Mouse (Mus musculus) ES-E14 (cell line): ENCODE measurements around the gene Esrra. TPM values are rescaled to one million over a fixed set of nuclear protein-coding genes. Genes with fewer than 3 reads are reported as not detected.
"Not testable (repeated sequence)": the region's sequence is repeated elsewhere in the genome, so short reads cannot be mapped to it uniquely, and the experiment has no call there.

ENCODE experiments used
- DNase-seq: peaks from one replicate; pipeline ENCODE4 v3.0.0-alpha.2; 2013; ENCODE audit warnings: low read depth, low spot score
- H3K27ac ChIP-seq: 2 replicates; pipeline ENCODE4 v1.5.1; 2012; ENCODE audit warnings: low read depth, mild to moderate bottlenecking, low read length, moderate library complexity, mixed read lengths; ENCODE audit not compliant: poor library complexity, insufficient read depth, severe bottlenecking
- H3K36me3 ChIP-seq: 2 replicates; pipeline ENCODE4 v1.6.1; 2012; ENCODE audit warnings: mild to moderate bottlenecking, low read length, moderate library complexity, mixed read lengths; ENCODE audit not compliant: control insufficient read depth, poor library complexity, insufficient read depth, severe bottlenecking
- H3K4me1 ChIP-seq, 2 experiments: fragments of 150-350 bp in 1 of 2; sonication (generic) in 1 of 2; 2 replicates each; pipeline ENCODE4 v1.6.1; 2012; ENCODE audit warnings: low read length in 2 of 2, mild to moderate bottlenecking in 1 of 2, mixed read lengths in 1 of 2; ENCODE audit not compliant: control insufficient read depth in 2 of 2, insufficient read depth in 2 of 2, poor library complexity in 1 of 2
- H3K4me3 ChIP-seq, 2 experiments: fragments of 150-350 bp in 1 of 2; sonication (generic) in 1 of 2; 2 replicates each; pipeline ENCODE4 v1.5.1; 2012; ENCODE audit warnings: low read length in 2 of 2, low read depth in 1 of 2, mild to moderate bottlenecking in 1 of 2, mixed read lengths in 1 of 2; ENCODE audit not compliant: insufficient read depth in 1 of 2, poor library complexity in 1 of 2, severe bottlenecking in 1 of 2
- H3K9ac ChIP-seq: 2 replicates; pipeline ENCODE4 v1.6.1; 2012; ENCODE audit warnings: low read depth, mild to moderate bottlenecking, low read length, mixed read lengths; ENCODE audit not compliant: poor library complexity, insufficient read depth, severe bottlenecking
- H3K9me3 ChIP-seq: fragments of 150-350 bp; sonication (generic); 2 replicates; pipeline ENCODE4 v1.6.1; 2012; ENCODE audit warnings: low read depth, mild to moderate bottlenecking, low read length; ENCODE audit not compliant: control insufficient read depth, insufficient read depth
- CHD2 ChIP-seq: IDR thresholded peaks from 2 replicates; pipeline ENCODE4 v1.6.1; 2014; ENCODE audit warnings: mild to moderate bottlenecking, low read depth, low read length, inconsistent platforms
- HCFC1 ChIP-seq: IDR thresholded peaks from 2 replicates; pipeline ENCODE4 v1.6.1; 2012; ENCODE audit warnings: low read length, inconsistent platforms, borderline replicate concordance; ENCODE audit not compliant: insufficient read depth
- MAFK ChIP-seq: IDR thresholded peaks from 2 replicates; pipeline ENCODE4 v1.6.1; 2014; ENCODE audit warnings: mild to moderate bottlenecking, low read depth, low read length, inconsistent platforms; ENCODE audit not compliant: insufficient read depth
- ZC3H11A ChIP-seq: IDR thresholded peaks from 2 replicates; pipeline ENCODE4 v1.6.1; 2012; ENCODE audit warnings: low read depth, mild to moderate bottlenecking, inconsistent platforms, low read length, borderline replicate concordance
- ZNF384 ChIP-seq: IDR thresholded peaks from 2 replicates; pipeline ENCODE4 v1.6.1; 2012; ENCODE audit warnings: low read depth, low read length, inconsistent platforms
- in situ Hi-C, 2 experiments: fragments of 600-800 bp; cut with MboI; formaldehyde crosslinking; loops; one replicate each; pipeline ENCODE4 v1.15.1; 2025; ENCODE audit warnings: low sequenced_read_pairs in 2 of 2, inconsistent platforms in 1 of 2; ENCODE audit not compliant: unreplicated experiment in 2 of 2
- total RNA-seq: library from RNA; depleted of rRNA; stranded (reverse); fragments of 300-350 nt; gene quantifications from 2 replicates; pipeline ENCODE4 v1.2.3, GENCODE M21; 2012

The Esrra gene
- total RNA-seq, 1 experiment: 23.1 TPM

DNA sequence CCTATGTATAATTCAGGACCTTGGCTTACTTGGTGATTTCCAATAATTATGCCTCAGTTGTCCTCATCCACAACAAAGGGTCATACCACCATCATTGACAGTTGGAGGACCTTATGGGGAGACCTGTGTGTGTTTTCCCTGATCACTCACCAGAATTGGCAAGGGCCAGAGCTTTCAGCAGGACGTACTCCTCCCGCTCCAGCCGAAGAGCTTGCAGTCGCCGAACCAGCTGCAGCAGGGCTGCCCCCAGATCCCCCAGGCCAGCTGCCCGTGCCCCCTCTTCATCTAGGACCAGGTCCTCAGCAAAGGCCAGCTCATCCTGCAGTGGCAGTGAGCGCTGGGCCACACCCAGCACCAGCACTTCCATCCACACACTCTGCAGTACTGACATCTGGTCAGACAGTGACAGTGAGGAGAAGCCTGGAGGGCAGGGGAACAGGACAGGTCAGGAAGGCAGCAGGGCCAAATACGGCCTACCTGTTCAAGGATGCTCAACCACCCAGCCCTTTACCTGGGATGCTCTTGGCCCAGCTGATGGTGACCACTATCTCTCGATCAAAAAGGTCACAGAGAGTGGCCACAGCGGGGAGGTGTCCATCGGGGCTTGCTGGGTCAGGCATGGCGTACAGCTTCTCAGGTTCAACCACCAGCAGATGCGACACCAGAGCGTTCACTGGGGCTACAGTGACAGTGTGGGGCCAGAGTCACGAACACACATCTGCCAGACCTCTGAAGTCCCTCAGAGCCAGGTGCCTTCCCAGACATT is 9.2 kb downstream of the Esrra start:
- no peak overlapping the region for H3K9ac ChIP-seq
- peaks cover 0 to 4% of the 10 kb centered on the region in 2 experiments; a peak in 2 of 4 replicates for H3K4me1 ChIP-seq
- TF ChIP-seq MAFK: no peak
- TF ChIP-seq ZC3H11A: no peak
- in situ Hi-C loops: no loop called here
- H3K9me3 ChIP-seq: no peaks in the 10 kb centered on the region
- no peak for DNase-seq
- no peak overlapping the region for H3K27ac ChIP-seq
- no peak overlapping the region for H3K4me3 ChIP-seq
- peaks cover 23% of the 10 kb centered on the region for H3K36me3 ChIP-seq

DNA sequence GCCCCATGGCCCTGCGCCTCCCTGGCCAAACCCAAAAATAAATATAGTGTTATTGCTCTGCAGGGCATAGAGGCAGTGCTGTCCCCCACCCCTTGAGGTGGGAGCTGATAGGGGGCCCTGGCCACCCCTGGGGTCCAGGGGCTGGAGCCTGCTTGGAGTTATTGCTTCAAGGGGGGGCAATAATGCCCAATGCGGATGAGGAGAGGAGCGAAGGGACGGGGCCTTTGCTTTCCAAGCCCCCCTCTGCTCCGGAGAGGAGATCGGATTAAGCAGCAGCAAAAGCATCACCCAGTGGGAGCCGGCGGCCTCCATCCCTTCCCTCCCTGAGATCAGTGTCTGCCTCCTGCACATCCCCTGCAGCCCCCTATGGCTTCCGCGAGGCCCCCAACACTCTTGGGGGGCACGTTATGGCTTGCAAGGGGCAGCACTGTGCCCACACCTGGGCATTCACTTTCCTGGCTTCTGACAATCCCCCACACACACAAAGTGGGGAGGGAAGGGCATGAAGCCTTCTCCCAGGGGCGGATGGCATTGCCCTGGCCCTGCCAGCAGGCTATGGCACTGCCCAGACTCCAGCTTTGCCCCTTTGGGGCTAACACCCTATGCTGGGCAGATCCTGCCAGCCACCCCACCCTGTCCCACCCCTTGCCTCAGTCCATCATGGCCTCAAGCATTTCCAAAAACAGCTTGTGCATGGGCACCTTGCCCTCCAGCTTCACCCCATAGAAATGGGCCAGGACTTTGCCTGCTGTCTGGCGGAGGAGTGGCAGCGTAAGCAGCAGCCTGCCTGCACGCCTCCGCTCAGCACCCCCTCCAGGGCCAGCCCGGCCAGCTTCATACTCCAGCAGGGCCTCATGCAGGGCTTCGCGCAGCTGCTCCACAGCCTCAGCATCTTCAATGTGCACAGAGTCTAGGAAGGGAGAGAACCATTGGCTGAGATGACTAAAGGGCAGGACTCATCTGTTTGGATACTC is 10.2 kb downstream of the Esrra start:
- DNase-seq: no peak

DNA sequence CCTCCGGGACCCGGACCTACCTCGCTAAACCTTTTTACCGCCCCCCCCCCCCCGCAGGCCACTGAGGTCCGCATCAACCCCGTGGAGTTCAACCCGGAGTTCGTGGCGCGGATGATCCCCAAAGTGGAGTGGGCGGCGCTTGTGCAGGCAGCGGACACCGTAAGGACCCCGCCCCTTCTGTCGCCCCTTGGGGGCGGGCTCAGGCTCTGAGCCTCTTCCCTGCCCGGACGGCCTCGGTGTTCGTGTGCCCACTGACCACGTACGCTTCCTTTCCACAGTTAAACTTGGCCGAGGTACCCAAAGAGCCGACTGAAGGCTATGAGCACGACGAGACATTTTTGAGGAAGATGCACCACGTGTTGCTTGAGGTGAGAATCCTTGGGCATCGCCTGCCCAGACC is 11.3 kb downstream of the Esrra start:
- H3K4me3 ChIP-seq: peak overlapping the region; percentile 76 to 93
- H3K9me3 ChIP-seq, H3K4me1 ChIP-seq, DNase-seq, in situ Hi-C loops: not testable (repeated sequence)
- H3K9ac ChIP-seq: peak overlapping the region; percentile 84
- H3K27ac ChIP-seq: peak overlapping the region; percentile 93
- H3K36me3 ChIP-seq: peaks cover 39% of the 10 kb centered on the region

More for the DNA sequence above, 10.2 kb downstream of the Esrra start:
- Histone ChIP-seq H3K9me3 (no peaks in the 10 kb centered on the region), H3K4me1 (peaks cover 0 to 4% of the 10 kb centered on the region in 2 experiments; a peak in 2 of 4 replicates), H3K4me3 (peak overlapping the region; percentile 2 to 21; a peak in 1 of 4 replicates), H3K36me3 (peaks cover 32% of the 10 kb centered on the region), H3K9ac (peak overlapping the region; percentile 40; the same call in 1 of the 2 replicates), H3K27ac (no peak overlapping the region; the same call in 1 of the 2 replicates)
- in situ Hi-C loops: no loop called here
- TF ChIP-seq ZNF384 (no peak), HCFC1 (no peak), CHD2 (no peak)

DNA sequence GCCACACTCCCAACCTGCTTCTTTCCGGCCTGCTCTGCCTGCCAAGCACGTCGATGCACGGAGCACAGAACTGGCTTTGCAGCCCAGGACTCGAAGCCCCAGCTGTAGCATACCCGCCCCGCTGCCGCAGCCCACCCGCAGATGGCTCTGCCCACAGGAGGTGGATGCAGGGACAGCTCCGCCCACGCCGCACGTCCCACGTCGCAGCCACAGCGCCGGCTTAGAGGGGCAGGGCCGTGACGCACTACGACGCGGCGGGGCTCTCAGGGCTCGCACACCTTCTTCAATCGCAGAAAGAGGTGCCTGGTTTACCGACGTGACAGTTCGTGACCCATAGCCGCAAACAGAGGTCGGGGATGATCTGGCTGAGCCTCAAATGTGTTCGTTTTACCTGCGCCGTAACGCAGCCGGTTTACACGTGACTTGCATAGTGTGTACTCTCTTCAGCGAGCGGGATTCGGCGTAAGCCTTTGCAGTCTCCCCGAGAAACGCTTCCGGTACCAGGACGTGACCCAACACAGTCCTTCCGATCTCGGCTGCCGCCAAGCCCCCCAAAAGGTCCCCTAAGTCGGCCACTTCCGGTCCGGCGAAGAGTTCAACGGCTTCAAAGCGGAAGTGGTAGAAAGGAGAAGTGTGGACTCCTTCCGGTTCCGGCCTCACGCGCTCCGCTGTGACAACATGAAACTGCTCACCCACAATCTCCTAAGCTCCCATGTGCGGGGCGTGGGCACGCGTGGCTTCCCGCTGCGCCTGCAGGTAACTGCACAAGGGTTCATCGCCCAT is 11.9 kb downstream of the Esrra start, which contains the start of the genes Trmt112 and Prdx5:
Gene Trmt112, plus strand, starts transcription at position 192 of the 783 bp plus-strand sequence.
Gene Prdx5, minus strand, starts transcription at position 600 of the 783 bp plus-strand sequence.
- peak within 1 kb of the TSS; percentile 93 for H3K27ac ChIP-seq
- peak within 1 kb of the TSS; percentile 85 for H3K9ac ChIP-seq
- in situ Hi-C loops: no loop called here

More for the DNA sequence above, 11.9 kb downstream of the Esrra start, which contains the start of the genes Trmt112 and Prdx5:
- TF ChIP-seq HCFC1: peak; percentile 80
- TF ChIP-seq MAFK: no peak
- TF ChIP-seq CHD2: no peak
- TF ChIP-seq ZC3H11A: no peak
- no peak for TF ChIP-seq ZNF384
- peak within 1 kb of the TSS; percentile 76 to 93 for H3K4me3 ChIP-seq
- no peaks in the 10 kb centered on the region for H3K9me3 ChIP-seq
- H3K36me3 ChIP-seq: peaks cover 39% of the 10 kb centered on the region
- peak; percentile 77 for DNase-seq
- peaks cover 0 to 4% of the 10 kb centered on the region in 2 experiments; a peak in 2 of 4 replicates for H3K4me1 ChIP-seq
